Mouse (Mus musculus) limb, embryonic 10.5 days (tissue): ENCODE data around the gene Gm8108. TPM values are rescaled to one million over a fixed set of nuclear protein-coding genes. Genes with fewer than 3 reads are reported as not detected.
A peak's percentile ranks its signal among the peaks of the same experiment; 100 is the strongest.
"Not testable (repeated sequence)": the region's sequence is repeated elsewhere in the genome, so short reads cannot be mapped to it uniquely, and the experiment has no call there.

ENCODE experiments used
- DNase-seq: peaks from one replicate; pipeline ENCODE4 v3.0.0-alpha.2; 2017; ENCODE audit warnings: low spot score
- H3K27ac ChIP-seq: fragments of 300-500 bp; sonication (generic); 2 replicates; pipeline ENCODE4 v1.5.1; 2016; ENCODE audit warnings: mild to moderate bottlenecking
- H3K27me3 ChIP-seq: fragments of 300-500 bp; sonication (generic); 2 replicates; pipeline ENCODE4 v1.6.1; 2016; ENCODE audit warnings: low read depth, mild to moderate bottlenecking; ENCODE audit not compliant: poor library complexity, severe bottlenecking
- H3K36me3 ChIP-seq: fragments of 300-500 bp; sonication (generic); 2 replicates; pipeline ENCODE4 v1.6.1; 2016; ENCODE audit warnings: mild to moderate bottlenecking, moderate library complexity
- H3K4me1 ChIP-seq: fragments of 300-500 bp; sonication (generic); 2 replicates; pipeline ENCODE4 v1.6.1; 2016
- H3K4me3 ChIP-seq: fragments of 300-500 bp; sonication (generic); 2 replicates; pipeline ENCODE4 v1.5.1; 2016; ENCODE audit warnings: mild to moderate bottlenecking, moderate library complexity
- H3K9me3 ChIP-seq: fragments of 300-500 bp; sonication (generic); replicated peaks from 2 replicates; pipeline ENCODE4 v1.6.1; 2016; ENCODE audit warnings: mild to moderate bottlenecking
- WGBS: fragments of 180-500 bp; shearing (Covaris S2); methylation state at CpG from one replicate; pipeline ENCODE4 v1.1.7; 2016; 5-methylcytosine and 5-hydroxymethylcytosine counted together
- polyA plus RNA-seq: library from polyadenylated mRNA; unstranded; fragments of >200 nt; fragmentation: Nextera tagmentation; extraction: Ambion mirVana; gene quantifications from 2 replicates; pipeline ENCODE4 v1.2.1, GENCODE M21; 2016

Gene Gm8108
- polyA plus RNA-seq = 0.54 TPM in 1 of 2 replicates, not detected in the other

GRCm38 (mm10) chr14:4110426-4110825 lies at the start of gene Gm8108:
TSS of gene Gm8108 (plus strand) at chr14:4110526.
- H3K27ac ChIP-seq, H3K27me3 ChIP-seq, H3K36me3 ChIP-seq, H3K4me1 ChIP-seq, H3K9me3 ChIP-seq: not testable (repeated sequence)
- WGBS = 7% methylated on average over 26 of the region's 37 CpGs
- peak; percentile 29 for DNase-seq
- H3K4me3 ChIP-seq = peak within 1 kb of the TSS; percentile 45

GRCm38 (mm10) chr14:4083820-4084219 lies 26.5 kb upstream of the Gm8108 start, which contains the start of gene Gm3115:
TSS of gene Gm3115 (plus strand) at chr14:4084120.
- H3K27me3 ChIP-seq, H3K27ac ChIP-seq, H3K4me1 ChIP-seq, H3K9me3 ChIP-seq, H3K4me3 ChIP-seq, DNase-seq, H3K36me3 ChIP-seq: not testable (repeated sequence)
- WGBS = 66% methylated on average over 3 of the region's 3 CpGs

- H3K27me3 ChIP-seq, H3K27ac ChIP-seq, H3K4me3 ChIP-seq, H3K36me3 ChIP-seq, H3K4me1 ChIP-seq, H3K9me3 ChIP-seq, DNase-seq: not testable (repeated sequence)
- WGBS = 92% methylated on average over 4 of the region's 4 CpGs
Measured at GRCm38 (mm10) chr14:4141646-4142045, 31.3 kb downstream of the Gm8108 start.

GRCm38 (mm10) chr14:4164730-4165129 lies 54.4 kb downstream of the Gm8108 start, which contains the start of gene Gm3127:
TSS of gene Gm3127 (plus strand) at chr14:4165030.
- H3K4me3 ChIP-seq = not testable (repeated sequence)
- 83% methylated on average over 1 of the region's 2 CpGs for WGBS

GRCm38 (mm10) chr14:4182030-4182429 lies 71.7 kb downstream of the Gm8108 start:
- DNase-seq = peak; percentile 29
- WGBS = 10% methylated on average over 13 of the region's 14 CpGs
- not testable (repeated sequence) for H3K9me3 ChIP-seq, H3K27ac ChIP-seq, H3K4me1 ChIP-seq, H3K36me3 ChIP-seq, H3K27me3 ChIP-seq
- peak overlapping the region; percentile 44 for H3K4me3 ChIP-seq

More at GRCm38 (mm10) chr14:4164730-4165129, 54.4 kb downstream of the Gm8108 start, which contains the start of gene Gm3127:
- not testable (repeated sequence) for H3K27ac ChIP-seq, H3K9me3 ChIP-seq, H3K27me3 ChIP-seq, H3K36me3 ChIP-seq, DNase-seq, H3K4me1 ChIP-seq

Other genes starting within 250 kb of the Gm8108 start
- gene Gm2916, start 226.4 kb upstream of the Gm8108 start, polyA plus RNA-seq = not detected in 2 replicates
- not detected in 2 replicates for gene Gm3029, start 178.8 kb upstream of the Gm8108 start, polyA plus RNA-seq
- gene Gm3095, start 147.0 kb upstream of the Gm8108 start, polyA plus RNA-seq = not detected in 2 replicates
- gene Gm3099, start 112.1 kb upstream of the Gm8108 start, polyA plus RNA-seq = not detected in 2 replicates
- gene Gm5796, start 86.6 kb upstream of the Gm8108 start, polyA plus RNA-seq = 0.20 and 0.63 TPM in 2 replicates
- gene Gm3115, start 26.4 kb upstream of the Gm8108 start, polyA plus RNA-seq = not detected in 2 replicates
- not detected in 2 replicates for gene Gm3127, start 54.5 kb downstream of the Gm8108 start, polyA plus RNA-seq
- gene Gm2974, start 72.0 kb downstream of the Gm8108 start, polyA plus RNA-seq = 0.16 and 0.59 TPM in 2 replicates
- gene Gm3138, start 139.1 kb downstream of the Gm8108 start, polyA plus RNA-seq = not detected in 2 replicates
- not detected in 2 replicates for gene Gm3149, start 206.8 kb downstream of the Gm8108 start, polyA plus RNA-seq
- gene 2610042L04Rik, start 224.2 kb downstream of the Gm8108 start, polyA plus RNA-seq = 0.85 and 0.96 TPM in 2 replicates